Mouse (Mus musculus) limb, embryonic 14.5 days (tissue): ENCODE measurements around the gene Tnfrsf19. TPM values are rescaled to one million over a fixed set of nuclear protein-coding genes. Genes with fewer than 3 reads are reported as not detected.

Experiments
- ATAC-seq: fragments of 200-750 bp; cut with Nextera tagmentation; 2 replicates; pipeline ENCODE4 v1.8.0; 2017; ENCODE audit warnings: low read depth, moderate number of reproducible peaks, moderate TSS enrichment; ENCODE audit not compliant: low FRiP score
- DNase-seq: peaks from one replicate; pipeline ENCODE4 v3.0.0-alpha.2; 2015; ENCODE audit warnings: low spot score
- H3K27ac ChIP-seq: fragments of 300-500 bp; sonication (generic); replicated peaks from 2 replicates; pipeline ENCODE4 v1.5.1; 2014; ENCODE audit warnings: low read depth, mild to moderate bottlenecking, low read length, moderate library complexity, mixed read lengths
- H3K27me3 ChIP-seq: fragments of 300-500 bp; sonication (generic); 2 replicates; pipeline ENCODE4 v1.6.1; 2014; ENCODE audit warnings: low read length, mixed read lengths; ENCODE audit not compliant: control insufficient read depth, insufficient read depth
- H3K36me3 ChIP-seq: fragments of 300-500 bp; sonication (generic); 2 replicates; pipeline ENCODE4 v1.6.1; 2014; ENCODE audit warnings: mild to moderate bottlenecking, low read length, moderate library complexity, mixed read lengths; ENCODE audit not compliant: control insufficient read depth, insufficient read depth
- H3K4me1 ChIP-seq: fragments of 300-500 bp; sonication (generic); 2 replicates; pipeline ENCODE4 v1.6.1; 2014; ENCODE audit warnings: antibody characterized with exemption, low read length, mixed read lengths; ENCODE audit not compliant: control insufficient read depth, insufficient read depth
- H3K4me2 ChIP-seq: fragments of 300-500 bp; sonication (generic); replicated peaks from 2 replicates; pipeline ENCODE4 v1.6.1; 2014; ENCODE audit warnings: low read depth, mild to moderate bottlenecking, low read length, moderate library complexity; ENCODE audit not compliant: severe bottlenecking
- H3K4me3 ChIP-seq: fragments of 300-500 bp; sonication (generic); replicated peaks from 2 replicates; pipeline ENCODE4 v1.5.1; 2014; ENCODE audit warnings: low read length
- H3K9ac ChIP-seq: fragments of 300-500 bp; sonication (generic); 2 replicates; pipeline ENCODE4 v1.6.1; 2014; ENCODE audit warnings: mild to moderate bottlenecking, low read depth, low read length, moderate library complexity; ENCODE audit not compliant: severe bottlenecking
- H3K9me3 ChIP-seq: fragments of 300-500 bp; sonication (generic); 2 replicates; pipeline ENCODE4 v1.6.1; 2016; ENCODE audit warnings: low read length; ENCODE audit not compliant: control insufficient read depth
- POLR2A ChIP-seq: fragments of 200-500 bp; IDR thresholded peaks from 2 replicates; pipeline ENCODE4 v1.8.0; 2012; ENCODE audit warnings: inconsistent platforms, mild to moderate bottlenecking, moderate library complexity, borderline replicate concordance; ENCODE audit not compliant: insufficient read depth, insufficient read length; ENCODE audit errors: extremely low read depth
- WGBS: fragments of 180-500 bp; shearing (Covaris S2); extraction: QIAGEN DNeasy Blood & Tissue Kit; methylation state at CpG from one replicate; pipeline ENCODE4 v1.1.7; 2014; 5-methylcytosine and 5-hydroxymethylcytosine counted together
- polyA plus RNA-seq, 2 experiments: library from polyadenylated mRNA; depleted of rRNA in 1 of 2; stranded (reverse) in 1 of 2; unstranded in 1 of 2; fragments of >200 nt; fragmentation: Nextera tagmentation in 1 of 2; extraction: Ambion mirVana in 1 of 2; gene quantifications; 2 replicates each; pipeline versions ENCODE4 v1.2.1 to v1.2.3; 2012 to 2014

Gene Tnfrsf19
- polyA plus RNA-seq, 2 experiments = 38.6 to 78.7 TPM

- 76% methylated on average over 10 of the region's 10 CpGs for WGBS
- no peak overlapping the region for H3K9ac ChIP-seq
- DNase-seq (no peak), ATAC-seq (no peak)
- H3K4me3 ChIP-seq = no peak overlapping the region
- H3K27me3 ChIP-seq = no peaks in the 10 kb centered on the region
- no peak overlapping the region for H3K27ac ChIP-seq
- H3K4me1 ChIP-seq = peaks cover 9% of the 10 kb centered on the region; the same call in 1 of the 2 replicates
- no peak overlapping the region for H3K4me2 ChIP-seq
- no peak for TF ChIP-seq POLR2A
- H3K9me3 ChIP-seq = no peaks in the 10 kb centered on the region
- H3K36me3 ChIP-seq = no peaks in the 10 kb centered on the region
Measured at GRCm38 (mm10) chr14:60993506-60993905, 52.8 kb downstream of the Tnfrsf19 start.

GRCm38 (mm10) chr14:60993092-60993491 lies 53.2 kb downstream of the Tnfrsf19 start:
- H3K9me3 ChIP-seq = no peaks in the 10 kb centered on the region
- no peak for ATAC-seq
- H3K9ac ChIP-seq = no peak overlapping the region
- no peak overlapping the region for H3K4me3 ChIP-seq
- DNase-seq = no peak
- 90% methylated on average over 3 of the region's 3 CpGs for WGBS
- H3K4me1 ChIP-seq = peaks cover 9% of the 10 kb centered on the region; the same call in 1 of the 2 replicates
- no peak overlapping the region for H3K4me2 ChIP-seq
- no peak overlapping the region for H3K27ac ChIP-seq
- H3K27me3 ChIP-seq = no peaks in the 10 kb centered on the region
- H3K36me3 ChIP-seq = no peaks in the 10 kb centered on the region
- TF ChIP-seq POLR2A = no peak

- Histone ChIP-seq H3K27ac (no peak overlapping the region), H3K4me3 (no peak overlapping the region), H3K36me3 (no peaks in the 10 kb centered on the region), H3K4me2 (no peak overlapping the region), H3K4me1 (peaks cover 9% of the 10 kb centered on the region; the same call in 1 of the 2 replicates), H3K27me3 (no peaks in the 10 kb centered on the region), H3K9ac (no peak overlapping the region), H3K9me3 (no peaks in the 10 kb centered on the region)
- ATAC-seq (no peak), DNase-seq (no peak)
- WGBS = 85% methylated on average over 4 of the region's 4 CpGs
- no peak for TF ChIP-seq POLR2A
Measured at GRCm38 (mm10) chr14:60992144-60992543, 54.1 kb downstream of the Tnfrsf19 start.

GRCm38 (mm10) chr14:60988228-60988627 lies 58.1 kb downstream of the Tnfrsf19 start:
- Histone ChIP-seq H3K4me3 (no peak overlapping the region), H3K4me2 (no peak overlapping the region), H3K36me3 (no peaks in the 10 kb centered on the region), H3K4me1 (peaks cover 14% of the 10 kb centered on the region), H3K9me3 (no peaks in the 10 kb centered on the region), H3K27ac (no peak overlapping the region), H3K27me3 (no peaks in the 10 kb centered on the region), H3K9ac (no peak overlapping the region)
- peak; percentile 37 for DNase-seq
- 34% methylated on average over 6 of the region's 6 CpGs for WGBS
- ATAC-seq = no peak
- no peak for TF ChIP-seq POLR2A

- WGBS = 62% methylated on average over 5 of the region's 5 CpGs
- DNase-seq (no peak), ATAC-seq (no peak)
- no peaks in the 10 kb centered on the region for H3K36me3 ChIP-seq
- H3K9ac ChIP-seq = no peak overlapping the region
- H3K27ac ChIP-seq = no peak overlapping the region
- H3K27me3 ChIP-seq = no peaks in the 10 kb centered on the region
- H3K4me1 ChIP-seq = peaks cover 14% of the 10 kb centered on the region
- no peaks in the 10 kb centered on the region for H3K9me3 ChIP-seq
- no peak for TF ChIP-seq POLR2A
- no peak overlapping the region for H3K4me2 ChIP-seq
- H3K4me3 ChIP-seq = no peak overlapping the region
Measured at GRCm38 (mm10) chr14:60986926-60987325, 59.4 kb downstream of the Tnfrsf19 start.

- no peak overlapping the region for H3K9ac ChIP-seq
- TF ChIP-seq POLR2A = no peak
- no peaks in the 10 kb centered on the region for H3K27me3 ChIP-seq
- H3K4me3 ChIP-seq = no peak overlapping the region
- ATAC-seq (no peak), DNase-seq (no peak)
- H3K4me1 ChIP-seq = peaks cover 14% of the 10 kb centered on the region
- H3K36me3 ChIP-seq = no peaks in the 10 kb centered on the region
- H3K9me3 ChIP-seq = no peaks in the 10 kb centered on the region
- no peak overlapping the region for H3K27ac ChIP-seq
- WGBS = 17% methylated on average over 4 of the region's 4 CpGs
- no peak overlapping the region for H3K4me2 ChIP-seq
Measured at GRCm38 (mm10) chr14:60985077-60985476, 61.2 kb downstream of the Tnfrsf19 start.
